Mouse (Mus musculus) limb, embryonic 15.5 days (tissue): Measurements from ENCODE around the gene Slc15a4. TPM values are rescaled to one million over a fixed set of nuclear protein-coding genes. Genes with fewer than 3 reads are reported as not detected.

Experiments used
- ATAC-seq: fragments of 200-750 bp; cut with Nextera tagmentation; 2 replicates; pipeline ENCODE4 v1.8.0; 2017; ENCODE audit warnings: low read depth, moderate TSS enrichment; ENCODE audit not compliant: insufficient number of reproducible peaks, low FRiP score, low TSS enrichment
- H3K27ac ChIP-seq: fragments of 300-500 bp; sonication (generic); 2 replicates; pipeline ENCODE4 v1.5.1; 2015; ENCODE audit warnings: moderate library complexity, mild to moderate bottlenecking, inconsistent platforms
- H3K27me3 ChIP-seq: fragments of 300-500 bp; sonication (generic); 2 replicates; pipeline ENCODE4 v1.6.1; 2015; ENCODE audit warnings: inconsistent platforms
- H3K36me3 ChIP-seq: fragments of 300-500 bp; sonication (generic); 2 replicates; pipeline ENCODE4 v1.6.1; 2015; ENCODE audit warnings: inconsistent platforms
- H3K4me1 ChIP-seq: fragments of 300-500 bp; sonication (generic); 2 replicates; pipeline ENCODE4 v1.6.1; 2015; ENCODE audit warnings: inconsistent platforms
- H3K4me2 ChIP-seq: fragments of 300-500 bp; sonication (generic); 2 replicates; pipeline ENCODE4 v1.6.1; 2015; ENCODE audit warnings: mild to moderate bottlenecking, inconsistent platforms
- H3K4me3 ChIP-seq: fragments of 300-500 bp; sonication (generic); 2 replicates; pipeline ENCODE4 v1.5.1; 2015; ENCODE audit warnings: mild to moderate bottlenecking, inconsistent platforms
- H3K9ac ChIP-seq: fragments of 300-500 bp; sonication (generic); 2 replicates; pipeline ENCODE4 v1.6.1; 2015; ENCODE audit warnings: inconsistent platforms
- H3K9me3 ChIP-seq: fragments of 300-500 bp; sonication (generic); 2 replicates; pipeline ENCODE4 v1.6.1; 2016; ENCODE audit warnings: inconsistent platforms
- WGBS: fragments of 180-500 bp; shearing (Covaris S2); methylation state at CpG from one replicate; pipeline ENCODE4 v1.1.7; 2015; 5-methylcytosine and 5-hydroxymethylcytosine counted together
- polyA plus RNA-seq: library from polyadenylated mRNA; unstranded; fragments of >200 nt; fragmentation: Nextera tagmentation; extraction: Ambion mirVana; gene quantifications from 2 replicates; pipeline ENCODE4 v1.2.1, GENCODE M21; 2015

Gene Slc15a4
- polyA plus RNA-seq, 1 experiment from 2014 or later = 23.5 TPM

DNA sequence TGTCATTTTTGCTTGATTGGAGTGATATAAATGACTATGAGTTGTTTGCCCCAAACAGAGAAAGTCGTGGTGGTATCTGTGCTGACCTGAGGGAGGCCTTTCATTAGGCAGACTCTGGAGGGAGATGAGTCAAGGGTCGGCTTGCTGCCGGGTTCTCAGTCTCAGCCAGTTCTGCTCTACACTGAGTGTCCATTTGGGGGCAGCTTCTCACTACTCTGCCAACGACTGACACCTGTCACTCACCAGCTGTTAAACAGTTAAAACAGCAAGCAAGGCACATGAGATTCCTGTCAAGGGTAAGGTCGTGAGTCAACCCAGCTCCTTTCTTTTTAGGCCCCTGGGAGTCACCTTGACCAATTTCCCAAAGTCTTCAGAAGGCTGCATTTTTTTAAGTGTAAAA, 40.3 kb downstream of the Slc15a4 start:
- peaks cover 60% of the 10 kb centered on the region for H3K36me3 ChIP-seq
- H3K27ac ChIP-seq = no peak overlapping the region
- H3K27me3 ChIP-seq = no peaks in the 10 kb centered on the region
- 69% methylated on average over 5 of the region's 5 CpGs for WGBS
- H3K4me3 ChIP-seq = no peak overlapping the region
- no peaks in the 10 kb centered on the region for H3K4me1 ChIP-seq
- no peak overlapping the region for H3K4me2 ChIP-seq
- ATAC-seq = no peak
- H3K9ac ChIP-seq = no peak overlapping the region
- no peaks in the 10 kb centered on the region for H3K9me3 ChIP-seq

DNA sequence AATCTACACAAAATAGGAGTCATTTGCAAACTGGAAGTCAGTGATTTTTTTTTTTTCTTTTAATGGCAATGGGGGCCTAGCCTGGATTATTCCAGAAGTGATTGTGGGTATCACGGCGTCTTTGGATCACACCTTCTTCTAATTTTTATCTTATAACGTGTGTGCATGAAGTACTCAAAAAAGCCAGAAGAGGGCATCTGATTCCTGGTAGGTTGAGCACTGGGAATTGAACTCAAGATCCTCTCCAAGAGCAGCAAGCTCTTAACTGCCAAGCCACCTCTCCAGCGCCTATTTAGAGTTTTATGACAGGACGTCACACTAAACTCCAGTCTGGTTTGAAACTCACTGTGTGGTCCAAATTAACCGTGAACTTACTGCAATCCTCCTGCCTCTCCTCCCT, 44.8 kb downstream of the Slc15a4 start:
- Histone ChIP-seq H3K27me3 (no peaks in the 10 kb centered on the region), H3K4me2 (no peak overlapping the region), H3K9ac (no peak overlapping the region), H3K27ac (no peak overlapping the region), H3K4me1 (no peaks in the 10 kb centered on the region), H3K9me3 (no peaks in the 10 kb centered on the region), H3K4me3 (no peak overlapping the region), H3K36me3 (peaks cover 15% of the 10 kb centered on the region; the same call in 1 of the 2 replicates)
- WGBS = 45% methylated on average over 6 of the region's 6 CpGs
- ATAC-seq = no peak

DNA sequence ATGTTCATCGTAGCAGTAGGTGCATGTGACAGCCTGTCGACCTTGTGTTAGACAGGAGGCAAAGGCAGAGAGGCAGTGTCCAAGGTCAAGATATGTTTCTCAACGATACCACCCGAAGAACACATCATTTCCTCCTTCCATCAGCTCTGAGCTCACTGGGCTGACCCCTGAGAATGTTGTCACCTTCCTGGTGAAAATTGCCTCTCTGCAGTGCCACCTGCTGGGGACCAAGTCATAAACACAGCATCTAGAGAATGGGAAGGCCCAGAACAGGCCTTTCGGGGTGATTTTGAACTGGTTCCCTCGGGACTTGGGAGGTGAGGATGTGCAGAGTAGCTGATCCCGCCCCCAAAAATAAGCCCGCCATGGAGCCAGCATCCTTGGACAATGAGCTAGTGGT, 49.0 kb downstream of the Slc15a4 start:
- Histone ChIP-seq H3K27me3 (no peaks in the 10 kb centered on the region), H3K36me3 (no peaks in the 10 kb centered on the region), H3K9ac (no peak overlapping the region), H3K4me2 (no peak overlapping the region), H3K4me3 (no peak overlapping the region), H3K27ac (no peak overlapping the region), H3K4me1 (no peaks in the 10 kb centered on the region), H3K9me3 (no peaks in the 10 kb centered on the region)
- WGBS = 80% methylated on average over 8 of the region's 8 CpGs
- ATAC-seq = no peak

DNA sequence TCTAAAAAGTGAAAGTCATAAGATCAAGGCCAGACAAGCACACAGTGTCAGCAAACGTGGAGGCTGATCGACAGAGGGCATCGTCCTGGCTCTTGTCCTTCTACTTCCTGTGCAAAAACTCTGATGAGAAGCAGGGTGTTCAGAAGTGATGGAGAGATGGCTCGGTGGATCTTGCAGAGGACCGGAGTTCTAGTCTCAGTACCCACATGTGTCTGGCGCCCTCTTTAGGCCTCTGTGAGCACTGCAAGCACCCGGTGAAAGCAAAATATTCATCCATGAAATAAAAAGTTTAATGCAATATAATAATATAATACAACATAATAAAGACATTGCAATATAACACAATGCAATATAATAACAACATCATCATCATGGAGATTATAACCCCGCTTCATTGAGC, 55.3 kb downstream of the Slc15a4 start:
- 46% methylated on average over 8 of the region's 8 CpGs for WGBS
- no peaks in the 10 kb centered on the region for H3K4me1 ChIP-seq
- H3K9ac ChIP-seq = no peak overlapping the region
- H3K4me3 ChIP-seq = no peak overlapping the region
- no peaks in the 10 kb centered on the region for H3K36me3 ChIP-seq
- H3K27me3 ChIP-seq = 0 out of 2 replicates have a peak, but pooled peaks cover 3% of the 10 kb centered on the region
- H3K9me3 ChIP-seq = no peaks in the 10 kb centered on the region
- no peak overlapping the region for H3K4me2 ChIP-seq
- H3K27ac ChIP-seq = no peak overlapping the region
- ATAC-seq = no peak

DNA sequence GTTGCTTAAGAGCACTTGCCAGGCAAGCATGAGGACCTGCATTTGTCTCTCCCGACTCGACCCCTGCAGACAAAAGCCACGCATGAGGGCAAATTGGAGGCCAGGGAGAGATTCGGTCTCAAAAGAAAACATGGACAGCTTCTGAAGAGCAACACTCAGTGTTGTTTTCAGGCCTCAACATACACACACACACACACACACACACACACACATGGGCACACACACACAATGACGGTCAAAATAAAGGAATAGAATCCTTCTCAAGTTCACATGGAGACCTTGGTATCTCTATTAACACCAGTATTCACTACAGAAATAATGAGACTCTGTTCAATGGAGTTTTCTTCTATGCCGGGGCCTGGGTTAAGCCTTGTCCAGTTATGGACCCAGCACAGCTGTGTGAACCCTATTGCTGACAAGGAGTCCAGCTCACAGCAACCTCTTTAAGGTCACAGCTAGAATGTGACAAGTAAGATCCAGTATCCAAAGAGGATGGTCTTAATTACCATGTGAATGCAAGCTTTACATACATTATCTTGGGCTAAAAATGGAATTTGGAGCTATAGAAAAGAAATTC, 65.4 kb downstream of the Slc15a4 start:
- Histone ChIP-seq H3K27me3 (no peaks in the 10 kb centered on the region), H3K4me2 (no peak overlapping the region), H3K27ac (no peak overlapping the region), H3K36me3 (no peaks in the 10 kb centered on the region), H3K9ac (no peak overlapping the region), H3K4me1 (no peaks in the 10 kb centered on the region), H3K9me3 (no peaks in the 10 kb centered on the region), H3K4me3 (no peak overlapping the region)
- 84% methylated on average over 6 of the region's 6 CpGs for WGBS
- no peak for ATAC-seq

DNA sequence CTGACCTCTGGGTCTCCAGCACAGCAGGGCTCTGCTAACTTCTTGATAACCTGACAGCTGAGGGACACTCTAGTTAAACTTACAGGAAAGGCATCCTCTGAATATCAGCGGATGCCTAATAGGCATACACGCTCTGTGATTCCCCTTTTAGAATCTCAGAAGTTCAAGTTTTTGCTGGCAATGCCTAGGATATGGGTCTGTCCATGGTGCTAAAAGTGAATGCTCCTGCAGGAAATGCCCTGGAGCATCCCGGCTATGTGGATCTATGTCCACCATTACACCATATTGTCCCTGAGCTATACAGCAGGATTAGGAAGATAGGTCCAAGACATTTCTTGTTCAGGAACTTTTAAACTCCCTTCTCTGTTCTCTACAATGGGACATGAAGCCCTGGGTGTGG, 71.6 kb downstream of the Slc15a4 start:
- no peaks in the 10 kb centered on the region for H3K27me3 ChIP-seq
- 88% methylated on average over 3 of the region's 3 CpGs for WGBS
- ATAC-seq = no peak
- no peaks in the 10 kb centered on the region for H3K4me1 ChIP-seq
- H3K4me3 ChIP-seq = no peak overlapping the region
- H3K4me2 ChIP-seq = no peak overlapping the region
- no peaks in the 10 kb centered on the region for H3K36me3 ChIP-seq
- no peak overlapping the region for H3K9ac ChIP-seq
- H3K9me3 ChIP-seq = no peaks in the 10 kb centered on the region
- H3K27ac ChIP-seq = no peak overlapping the region

DNA sequence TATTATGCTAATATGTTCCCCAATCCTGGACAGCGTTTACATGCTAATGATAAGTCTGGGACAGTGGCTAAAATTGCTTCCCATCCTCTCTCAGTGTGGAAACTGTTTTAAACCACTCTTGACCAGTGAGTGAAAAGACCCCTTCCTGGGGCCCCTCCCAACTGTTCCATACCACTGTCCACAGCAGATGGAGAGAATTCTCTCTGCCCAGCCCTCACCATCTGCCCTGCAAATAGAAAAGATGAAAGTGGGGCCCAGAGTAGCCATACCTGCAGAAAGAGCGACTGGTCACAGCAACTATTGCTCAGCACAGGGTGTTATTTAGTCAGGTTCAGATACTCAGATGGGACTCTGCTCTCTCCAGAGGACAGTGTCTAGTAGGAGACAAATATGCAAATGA, 84.6 kb downstream of the Slc15a4 start:
- Histone ChIP-seq H3K9ac (no peak overlapping the region), H3K4me3 (no peak overlapping the region), H3K27ac (no peak overlapping the region), H3K4me2 (no peak overlapping the region), H3K9me3 (no peaks in the 10 kb centered on the region), H3K27me3 (no peaks in the 10 kb centered on the region), H3K4me1 (no peaks in the 10 kb centered on the region), H3K36me3 (no peaks in the 10 kb centered on the region)
- 85% methylated on average over 2 of the region's 2 CpGs for WGBS
- ATAC-seq = no peak

DNA sequence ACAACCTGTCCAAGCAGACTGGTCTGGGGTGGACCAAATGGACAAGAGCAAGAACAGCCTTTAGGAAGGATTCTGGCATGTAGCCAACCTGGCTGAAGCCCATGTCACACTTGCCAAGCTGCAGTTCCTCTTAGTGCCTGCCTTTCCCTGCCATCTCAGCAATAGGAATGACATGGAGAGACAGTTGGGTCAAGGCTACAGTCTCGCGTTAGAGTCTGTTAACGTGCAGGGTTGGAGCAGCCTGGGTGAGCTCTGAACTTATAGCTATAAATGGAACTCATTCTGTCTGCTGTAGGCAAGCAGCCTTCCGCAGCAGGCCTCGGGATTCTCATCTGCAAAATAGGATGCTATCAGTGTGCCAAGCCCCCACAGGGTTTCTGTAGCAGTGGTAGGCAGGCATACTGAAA, 86.1 kb downstream of the Slc15a4 start:
- no peak overlapping the region for H3K9ac ChIP-seq
- WGBS = 87% methylated on average over 5 of the region's 5 CpGs
- no peak for ATAC-seq

More for the DNA sequence above, 86.1 kb downstream of the Slc15a4 start:
- no peaks in the 10 kb centered on the region for H3K9me3 ChIP-seq
- H3K36me3 ChIP-seq = no peaks in the 10 kb centered on the region
- no peaks in the 10 kb centered on the region for H3K27me3 ChIP-seq
- H3K4me1 ChIP-seq = no peaks in the 10 kb centered on the region
- H3K4me3 ChIP-seq = no peak overlapping the region
- no peak overlapping the region for H3K4me2 ChIP-seq
- H3K27ac ChIP-seq = no peak overlapping the region

Other genes with a start within 250 kb of the Slc15a4 start
- 0.35 and 0.37 TPM in 2 replicates for gene Glt1d1, start 635 bp downstream of the Slc15a4 start, polyA plus RNA-seq